Mouse (Mus musculus): Measurements from ENCODE around the gene Kcnj15. TPM values are rescaled to one million over a fixed set of nuclear protein-coding genes. Genes with fewer than 3 reads are reported as not detected.

The Kcnj15 gene
- polyA plus RNA-seq (2012; rRNA removed) = 0.14 and 0.21 TPM in 2 replicates

DNA sequence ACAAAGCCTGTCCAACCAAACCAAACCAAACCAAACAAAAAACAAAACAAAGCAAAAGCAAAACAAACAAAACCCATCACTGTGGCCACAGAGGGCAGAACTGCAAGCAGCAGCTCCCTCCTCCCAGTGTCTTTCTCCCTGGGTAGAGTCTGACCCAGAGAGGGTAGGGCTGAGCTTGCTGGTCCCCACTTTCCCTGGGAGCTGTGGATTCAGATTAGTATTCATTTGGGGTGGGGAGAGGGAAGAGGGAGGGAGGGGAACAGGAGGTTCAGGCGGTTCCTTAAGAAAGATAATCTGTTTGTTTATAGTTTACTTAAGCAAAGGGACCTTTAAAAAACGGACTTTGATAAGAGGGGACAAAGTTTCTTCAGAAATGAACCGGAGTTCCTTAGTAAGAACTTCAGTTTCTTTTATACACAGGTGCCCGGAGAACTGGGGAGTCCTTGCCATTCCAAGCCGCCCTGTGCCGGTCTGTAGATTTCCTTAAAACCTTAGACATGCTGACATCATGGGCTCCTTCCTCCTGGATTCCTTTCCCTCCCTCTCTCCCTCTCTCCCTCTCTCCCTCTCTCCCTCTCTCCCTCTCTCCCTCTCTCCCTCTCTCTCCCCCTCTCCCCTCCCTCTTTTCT lies at the start of gene Kcnj15:
Gene Kcnj15 (plus strand): TSS at position 293 of the 629 bp plus-strand sequence.
- no peak for DNase-seq (ENCODE audit: extremely low spot score in 1 of 2, low spot score in 1 of 2)

DNA sequence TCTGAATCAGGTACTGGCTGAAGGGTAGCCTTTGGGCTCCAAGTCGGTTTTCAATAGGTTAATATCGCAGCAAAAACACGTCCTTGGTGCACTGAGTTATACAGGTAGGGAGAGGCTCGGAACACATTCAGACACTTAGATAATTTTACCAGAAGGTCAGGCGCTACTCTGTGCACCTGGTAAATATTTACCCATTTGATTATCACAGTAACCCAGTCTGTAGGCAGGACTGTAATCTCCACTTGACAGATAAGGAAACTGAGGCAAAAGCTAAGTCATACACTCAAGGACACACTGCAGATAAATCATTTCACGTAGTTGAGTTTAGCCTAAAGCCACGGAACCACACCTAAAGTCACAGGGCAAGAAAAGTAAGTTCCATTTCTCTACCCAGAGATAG lies 49.1 kb upstream of the Kcnj15 start:
- DNase-seq (ENCODE audit: extremely low spot score in 1 of 2, low spot score in 1 of 2) = no peak

DNA sequence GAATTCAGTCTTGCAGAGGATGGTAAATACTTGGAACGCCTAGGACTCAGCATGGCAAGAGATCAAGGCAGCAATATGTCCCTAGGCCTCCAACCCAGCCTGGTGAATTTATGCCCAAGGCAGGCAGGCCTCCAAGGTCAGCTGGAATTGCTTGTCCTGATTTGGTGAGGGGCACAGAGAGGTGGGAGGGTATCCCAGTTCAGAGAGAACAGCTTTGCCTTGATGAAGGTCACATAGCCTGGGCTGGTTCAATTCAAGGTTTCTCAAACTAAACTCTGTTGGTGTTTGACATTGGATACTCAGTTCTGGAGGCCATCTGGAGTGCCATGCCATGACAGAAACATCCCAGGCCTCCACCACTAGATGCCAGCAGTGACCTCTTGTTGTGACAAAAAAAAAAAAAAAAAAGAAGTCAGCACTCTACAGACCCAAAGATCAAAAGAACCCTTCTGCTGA lies 48.3 kb upstream of the Kcnj15 start:
- peak in 1 of 2 experiments; percentile 10 for DNase-seq (ENCODE audit: extremely low spot score in 1 of 2, low spot score in 1 of 2)

DNA sequence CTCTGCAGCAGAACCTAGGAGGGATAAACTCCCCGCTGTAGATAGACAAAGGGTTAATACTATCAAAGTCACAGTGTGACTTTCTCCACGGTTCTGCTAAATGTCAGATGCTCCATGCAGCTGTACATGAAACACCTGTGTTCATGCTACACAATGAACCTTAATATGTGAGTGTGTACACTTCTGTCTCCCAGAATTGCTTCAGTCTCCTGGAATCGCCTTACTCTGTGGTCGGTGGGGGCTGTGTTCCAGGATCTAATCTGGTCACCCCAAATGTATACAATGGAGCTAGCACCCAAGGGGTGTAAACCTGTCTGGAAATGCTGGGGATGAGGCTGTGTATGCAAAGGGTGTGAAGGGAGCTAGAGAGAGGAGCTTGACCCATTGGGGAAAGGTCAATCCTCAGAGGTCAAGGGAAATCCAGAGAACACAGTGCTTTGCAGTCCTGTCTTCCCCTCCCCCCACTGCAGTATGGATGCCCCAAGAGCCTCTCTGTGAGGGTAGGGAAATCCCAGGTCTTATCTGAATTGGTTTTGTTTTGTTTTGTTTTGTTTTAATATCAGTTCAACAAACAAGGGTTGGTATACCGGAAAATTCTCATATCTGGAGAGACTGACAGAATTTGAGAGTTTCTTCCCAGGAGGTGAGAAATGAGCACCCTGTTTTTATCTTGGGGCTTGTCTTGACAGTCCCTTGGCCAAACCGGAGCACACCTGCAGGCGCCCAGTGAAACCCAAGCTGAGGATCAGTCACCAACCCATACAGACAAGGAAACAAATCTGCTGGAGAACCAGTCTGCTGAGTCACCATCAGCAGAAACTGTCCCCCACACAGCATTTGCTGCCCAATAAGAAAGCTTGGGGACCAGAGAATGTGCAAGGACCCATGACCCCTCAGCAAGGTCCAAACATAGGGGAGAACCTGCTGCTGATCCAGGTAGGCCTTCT lies 42.8 kb upstream of the Kcnj15 start:
- no peak for DNase-seq (ENCODE audit: extremely low spot score in 1 of 2, low spot score in 1 of 2)

DNA sequence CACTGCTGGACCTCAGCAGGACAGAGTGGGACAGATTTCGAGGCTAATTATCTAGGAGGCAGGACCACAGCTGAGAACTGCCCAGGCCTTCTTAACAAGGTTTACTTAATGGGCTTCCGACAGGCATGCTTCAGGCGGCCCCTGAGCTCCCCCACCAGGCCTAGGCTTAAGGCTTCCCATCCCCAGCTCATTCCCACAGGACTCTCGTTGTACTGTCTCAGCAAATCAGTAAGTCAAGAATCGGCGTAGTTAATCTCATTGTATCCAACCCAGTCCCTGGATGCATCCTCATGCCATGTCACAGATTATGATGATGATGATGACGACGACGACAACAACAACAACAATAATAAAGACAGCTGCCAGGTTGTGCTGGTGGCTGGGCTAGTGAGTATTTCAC lies 41.6 kb upstream of the Kcnj15 start:
- DNase-seq (ENCODE audit: extremely low spot score in 1 of 2, low spot score in 1 of 2) = no peak

DNA sequence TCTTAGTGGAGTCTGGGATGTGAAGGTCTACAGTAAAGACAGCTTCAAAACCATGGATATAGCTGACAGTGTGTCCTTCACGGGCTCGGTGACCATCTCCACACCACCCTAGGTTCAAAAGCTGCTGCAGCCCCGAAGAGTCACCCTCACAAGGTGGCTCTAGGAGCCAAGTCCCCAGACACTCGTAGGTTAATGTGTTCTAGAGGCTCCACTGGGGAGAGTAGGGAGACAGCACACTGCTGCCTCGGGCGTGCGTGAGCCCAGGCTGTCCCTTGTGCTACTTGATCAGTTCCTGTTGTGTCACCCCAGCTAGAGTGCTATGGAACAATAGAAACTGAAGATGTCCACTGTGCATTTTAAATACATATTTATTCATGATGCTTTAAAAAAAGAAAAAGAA lies 41.0 kb upstream of the Kcnj15 start:
- no peak for DNase-seq (ENCODE audit: extremely low spot score in 1 of 2, low spot score in 1 of 2)

DNA sequence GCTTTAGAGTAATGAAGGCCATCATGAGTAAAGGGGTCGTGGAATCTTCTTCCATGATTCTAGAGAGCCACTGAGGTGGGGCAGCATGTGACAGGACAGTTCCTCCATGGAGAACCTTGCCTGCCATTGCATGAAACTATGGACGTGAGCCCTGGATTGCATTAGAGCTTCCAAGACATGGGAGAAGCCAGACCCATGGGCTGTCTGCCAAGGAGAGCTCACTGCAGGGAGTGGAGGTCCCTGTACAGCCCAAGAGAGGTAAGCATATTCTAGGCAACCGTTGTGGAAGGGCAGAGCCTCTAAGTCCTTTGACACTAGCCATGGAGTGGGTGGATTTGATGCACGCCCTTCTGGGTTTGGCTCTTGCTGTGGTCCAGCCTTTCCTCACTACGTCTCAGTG lies 40.5 kb upstream of the Kcnj15 start:
- DNase-seq (ENCODE audit: extremely low spot score in 1 of 2, low spot score in 1 of 2) = no peak

DNA sequence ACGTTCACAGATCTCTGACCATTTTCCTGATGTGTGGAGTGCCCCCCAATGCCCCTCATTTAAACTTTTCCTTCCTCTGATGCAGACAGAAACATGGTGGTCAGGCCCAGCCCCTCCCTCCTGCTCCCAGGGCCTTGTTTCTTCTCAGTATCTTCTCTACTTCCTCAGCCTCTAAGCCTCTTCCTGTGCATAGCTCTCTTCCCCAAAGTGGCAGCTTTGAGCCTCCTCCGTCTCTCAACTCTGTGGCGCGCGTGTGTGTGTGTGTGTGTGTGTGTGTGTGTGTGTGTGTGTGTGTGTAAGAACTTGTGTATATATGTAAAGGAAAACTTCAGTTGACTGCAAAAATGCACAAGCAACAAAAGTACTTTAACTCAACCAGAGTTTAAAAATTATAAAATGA lies 38.6 kb upstream of the Kcnj15 start:
- no peak for DNase-seq (ENCODE audit: extremely low spot score in 1 of 2, low spot score in 1 of 2)

DNA sequence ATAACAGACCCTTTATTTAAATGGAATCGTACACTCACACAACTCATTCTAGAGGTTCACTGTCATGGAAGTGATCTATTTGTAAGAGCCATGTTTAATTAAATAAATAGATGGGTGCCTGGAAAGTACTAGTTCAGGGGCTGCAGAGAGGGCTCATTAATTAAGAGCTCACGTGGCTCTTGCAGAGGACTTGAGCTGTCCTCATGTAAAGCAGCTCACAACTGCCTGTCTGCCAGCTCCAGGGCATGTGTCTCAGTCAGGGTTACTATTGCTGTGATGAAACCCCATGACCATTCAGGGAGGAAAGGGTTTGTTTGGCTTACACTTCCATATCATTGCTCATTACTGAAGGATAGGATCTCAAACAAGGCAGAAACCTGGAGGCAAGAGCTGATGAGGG lies 37.9 kb upstream of the Kcnj15 start:
- no peak for DNase-seq (ENCODE audit: extremely low spot score in 1 of 2, low spot score in 1 of 2)

DNA sequence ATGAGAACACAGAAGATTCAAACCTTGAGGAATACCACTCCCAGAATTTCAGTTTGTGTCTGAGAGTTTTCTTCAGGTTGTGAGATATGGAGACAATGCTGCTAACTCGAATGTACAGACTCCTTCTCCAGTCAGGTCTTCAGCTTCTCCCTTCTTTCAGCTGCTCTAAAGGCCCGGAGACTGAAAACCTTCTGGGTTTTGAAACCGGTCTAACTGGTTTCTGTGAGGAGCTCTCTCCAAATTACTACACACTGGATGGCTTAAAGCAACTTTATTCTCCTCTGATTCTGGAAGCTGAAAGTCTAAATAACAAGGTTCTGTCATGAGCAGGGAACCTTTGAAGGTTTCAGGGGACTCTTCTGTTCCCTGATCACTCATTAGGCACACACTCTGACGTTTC lies 36.3 kb upstream of the Kcnj15 start:
- DNase-seq (ENCODE audit: extremely low spot score in 1 of 2, low spot score in 1 of 2) = no peak

DNA sequence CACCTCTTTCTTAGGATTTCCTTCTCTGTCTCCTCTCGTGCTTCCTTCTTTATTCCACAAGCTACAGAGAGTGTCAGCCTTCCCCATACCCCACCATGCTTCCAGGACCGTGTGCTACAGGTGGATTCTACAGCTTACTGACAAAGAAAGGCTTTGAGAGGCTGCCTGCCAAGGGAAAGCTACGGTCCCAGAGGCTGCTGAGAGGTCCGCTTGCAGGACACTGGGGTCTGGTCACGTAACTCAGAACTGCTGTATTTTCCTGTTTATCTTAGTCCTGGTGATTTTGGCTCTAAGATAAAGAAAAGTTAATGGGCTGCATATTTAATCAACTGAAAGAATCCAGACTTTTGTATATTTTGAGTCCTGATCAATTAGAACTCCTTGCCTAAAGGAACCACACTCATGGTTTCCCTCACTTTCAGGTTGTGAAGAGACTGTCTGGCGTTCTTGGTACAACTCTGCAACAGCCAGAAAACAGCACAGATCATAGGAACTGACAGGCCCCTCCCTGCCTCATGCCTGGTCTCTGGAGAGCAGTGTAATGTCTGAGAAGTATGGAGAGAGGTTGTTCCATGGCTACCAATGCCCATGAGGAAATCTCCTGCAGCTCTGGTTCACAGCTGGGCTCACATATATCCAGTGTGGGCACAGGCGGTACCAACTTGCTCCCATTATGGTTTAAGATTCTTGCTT lies 35.2 kb upstream of the Kcnj15 start:
- DNase-seq (ENCODE audit: extremely low spot score in 1 of 2, low spot score in 1 of 2) = no peak

DNA sequence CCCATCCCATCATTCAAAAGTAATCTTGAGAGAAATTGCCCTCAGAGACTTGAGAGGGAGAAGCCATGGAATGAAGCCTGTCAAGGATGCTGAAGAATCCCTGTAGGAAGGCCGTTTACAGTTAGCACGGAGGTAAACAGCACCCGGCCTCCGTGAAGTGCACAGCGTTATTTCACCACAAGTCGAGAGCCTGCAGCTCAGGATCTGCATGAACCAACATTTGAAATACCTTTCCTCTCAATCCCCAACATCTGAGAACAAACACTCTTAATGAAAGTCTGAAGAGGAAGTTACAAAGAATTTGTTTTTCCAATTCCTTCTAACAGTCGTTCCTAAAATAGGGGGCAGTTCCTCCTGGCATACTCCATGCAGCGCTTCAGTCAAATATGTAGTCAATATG lies 33.9 kb upstream of the Kcnj15 start:
- no peak for DNase-seq (ENCODE audit: extremely low spot score in 1 of 2, low spot score in 1 of 2)

DNA sequence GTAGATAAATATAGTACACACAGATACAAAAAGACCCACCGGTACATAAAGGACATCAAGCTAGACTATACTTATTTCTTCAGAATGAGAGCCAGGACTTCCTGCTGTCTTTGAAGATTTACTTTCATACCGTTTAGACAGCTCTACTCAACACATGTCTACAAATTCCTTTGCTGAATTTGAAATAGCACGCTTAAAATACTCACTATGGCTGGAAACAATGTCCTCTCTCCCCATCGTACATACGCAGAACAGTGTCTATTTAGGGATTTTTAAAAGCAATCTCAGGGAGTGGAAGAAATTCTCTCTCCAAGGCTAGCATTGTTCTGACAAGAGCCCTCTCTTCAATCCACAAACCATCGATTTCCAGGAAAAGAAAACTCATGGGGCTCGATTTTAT lies 32.1 kb upstream of the Kcnj15 start:
- DNase-seq (ENCODE audit: extremely low spot score in 1 of 2, low spot score in 1 of 2) = no peak

DNA sequence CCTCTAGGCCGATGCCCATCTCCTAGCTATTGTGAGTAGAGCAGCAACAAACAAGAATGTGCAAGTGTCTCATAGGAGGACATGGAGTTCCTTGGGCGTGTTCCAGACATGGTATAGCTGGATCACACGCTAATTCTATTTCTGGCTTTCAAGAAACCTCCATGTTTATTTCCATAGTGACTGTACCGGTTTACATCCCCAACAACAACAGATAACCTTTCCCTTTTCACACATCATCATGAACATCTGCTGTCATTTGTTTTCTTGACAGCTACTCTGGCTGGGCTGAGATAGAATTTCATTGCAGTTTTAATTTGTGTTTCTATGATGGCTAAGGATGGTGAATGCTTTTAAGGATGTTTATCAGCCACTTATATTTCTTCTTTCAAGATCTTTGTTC lies 25.6 kb upstream of the Kcnj15 start:
- DNase-seq (ENCODE audit: extremely low spot score in 1 of 2, low spot score in 1 of 2) = no peak

DNA sequence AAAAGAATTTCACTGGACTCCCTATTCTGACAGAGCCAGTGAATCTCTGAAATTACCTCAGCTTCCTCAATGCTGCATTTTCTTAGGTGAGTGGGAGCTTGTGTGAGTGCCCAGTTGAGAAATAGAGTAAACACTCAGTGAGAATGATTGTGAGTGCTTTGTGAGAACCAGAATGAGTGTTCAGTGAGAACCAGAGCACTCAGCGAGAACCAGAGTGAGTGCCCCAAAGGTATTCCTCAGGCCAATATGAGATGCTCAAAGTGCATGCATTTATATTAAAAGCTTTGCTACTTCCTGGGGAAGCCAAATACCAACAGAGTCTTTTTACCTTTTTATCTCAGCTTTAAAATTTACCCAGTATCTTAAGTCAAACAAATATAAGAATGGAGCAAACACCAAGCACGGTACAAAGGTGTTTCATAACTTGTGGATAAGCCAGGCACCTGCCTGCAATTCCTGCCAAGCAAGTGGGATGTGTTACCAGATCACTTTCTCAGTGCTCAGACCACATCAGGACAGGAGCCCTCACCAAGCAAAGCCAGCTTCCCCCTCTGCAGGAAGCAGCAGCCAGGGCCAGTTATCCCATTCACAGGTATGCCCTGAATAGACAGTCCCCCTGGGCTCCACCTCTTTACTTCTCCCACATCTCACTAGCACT lies 22.3 kb upstream of the Kcnj15 start:
- no peak for DNase-seq (ENCODE audit: extremely low spot score in 1 of 2, low spot score in 1 of 2)

DNA sequence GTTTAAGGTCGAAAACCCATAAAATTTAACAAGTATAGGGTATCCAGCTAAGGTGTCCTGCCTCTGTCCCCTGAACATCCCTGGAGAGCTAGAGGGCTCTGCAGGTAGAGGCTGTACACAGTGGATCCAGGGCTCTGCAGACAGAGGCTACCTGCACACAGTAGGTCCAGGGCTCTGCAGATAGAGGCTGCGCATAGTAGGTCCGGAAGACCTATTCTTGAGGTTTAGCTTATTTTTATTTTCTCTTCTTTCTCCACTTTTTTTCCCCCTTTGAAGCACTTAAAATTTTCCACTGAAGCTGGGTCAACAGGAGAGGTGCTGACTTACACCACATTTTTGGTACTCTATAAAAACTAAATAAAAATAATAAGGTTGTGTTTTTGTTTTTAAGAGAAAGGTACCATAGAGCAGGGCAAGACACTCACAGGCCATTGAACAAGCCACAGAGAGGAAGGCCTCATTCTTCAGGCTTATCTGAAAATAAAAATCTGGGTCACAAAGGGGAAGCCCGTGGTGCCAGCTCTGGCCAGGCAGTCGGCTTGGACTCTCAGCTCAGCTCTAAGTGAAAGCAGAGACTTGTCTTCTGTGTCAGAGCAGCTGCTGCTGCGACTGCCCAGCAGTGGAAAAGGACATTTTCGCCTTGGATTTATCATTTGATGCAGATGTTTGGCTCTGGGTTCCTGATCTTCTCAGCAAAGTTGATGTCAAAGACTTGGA lies 18.0 kb upstream of the Kcnj15 start:
- DNase-seq (ENCODE audit: extremely low spot score in 1 of 2, low spot score in 1 of 2) = no peak

DNA sequence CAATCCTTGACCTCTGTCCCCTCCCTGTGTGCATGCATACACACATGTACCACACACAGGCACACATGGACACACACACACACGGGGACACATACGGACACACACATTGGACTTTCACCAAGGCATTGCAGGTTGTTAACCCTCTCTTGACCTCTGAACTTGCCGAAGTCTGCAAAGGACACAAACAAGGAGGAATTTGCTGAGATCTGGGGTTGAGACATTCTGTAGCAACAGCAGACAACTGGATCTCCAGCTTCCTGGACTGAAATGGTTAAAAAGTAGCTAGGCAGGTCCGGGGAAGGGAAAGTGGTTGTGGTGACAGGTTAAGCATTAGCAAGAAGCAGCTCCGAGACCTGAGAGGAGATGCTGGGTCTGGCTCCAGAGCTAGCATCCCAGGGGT lies 16.7 kb upstream of the Kcnj15 start:
- DNase-seq (ENCODE audit: extremely low spot score in 1 of 2, low spot score in 1 of 2) = no peak

DNA sequence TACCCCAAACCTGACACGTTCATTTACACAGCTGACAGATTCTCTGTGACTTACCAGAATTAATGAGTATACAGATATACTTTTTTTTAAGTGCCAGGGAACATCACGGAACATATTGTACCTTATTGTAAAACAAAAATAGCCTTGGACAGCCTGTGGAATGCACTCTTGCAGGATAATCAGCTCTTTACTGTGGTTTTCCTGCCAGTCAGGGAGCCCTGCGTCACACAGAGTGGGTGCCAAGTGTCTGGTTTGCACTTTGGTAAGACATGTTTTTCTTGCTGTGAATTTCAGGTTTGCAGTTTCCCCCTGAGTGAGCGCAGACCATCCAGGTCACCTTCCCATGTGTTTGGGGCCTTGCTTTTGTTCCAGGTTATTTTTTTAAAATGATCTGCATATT lies 15.8 kb upstream of the Kcnj15 start:
- DNase-seq (ENCODE audit: extremely low spot score in 1 of 2, low spot score in 1 of 2) = peak; percentile 23 to 41

DNA sequence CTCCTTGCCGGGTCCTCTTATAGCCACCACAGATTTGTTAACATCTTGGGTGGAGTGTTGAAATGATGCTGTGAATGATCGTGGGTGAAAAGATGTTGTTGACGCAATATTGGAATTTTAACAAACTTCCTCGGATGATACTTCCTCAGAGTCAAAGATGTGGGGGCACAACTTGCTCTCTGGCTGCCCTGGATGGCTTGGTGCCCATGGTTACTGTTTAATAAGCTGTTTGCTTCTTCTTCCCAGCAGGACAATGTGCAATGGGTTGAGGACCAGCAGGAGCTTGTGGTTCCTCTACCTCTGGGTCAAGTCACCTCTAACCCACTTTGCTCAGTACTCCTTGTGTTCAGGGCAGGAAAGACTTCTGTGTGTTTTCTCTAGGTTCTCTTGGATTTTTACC lies 15.2 kb upstream of the Kcnj15 start:
- DNase-seq (ENCODE audit: extremely low spot score in 1 of 2, low spot score in 1 of 2) = no peak

DNA sequence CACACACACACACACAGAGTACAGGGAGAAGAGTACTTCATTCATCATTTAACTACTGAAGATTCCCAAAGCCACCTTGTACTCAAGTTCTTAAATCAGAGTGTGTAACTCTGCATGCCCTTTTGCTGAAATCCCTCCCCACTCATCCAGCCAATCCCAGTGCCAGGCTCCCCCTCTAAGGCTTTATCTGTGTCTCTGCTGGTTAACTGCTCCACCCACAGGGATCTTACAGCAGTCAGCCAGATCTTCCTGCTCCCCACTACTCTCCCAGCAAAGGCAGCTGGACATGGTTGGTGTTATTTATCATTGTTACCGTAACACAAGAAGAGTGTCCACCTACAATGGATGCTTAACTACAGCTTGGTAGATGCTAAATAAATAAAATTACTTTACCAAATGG lies 14.0 kb upstream of the Kcnj15 start:
- DNase-seq (ENCODE audit: extremely low spot score in 1 of 2, low spot score in 1 of 2) = no peak
